Comparison of ENCODE assay signal across 8 mouse cellular contexts in genomic region chr17:23803366-23804041, GRCm38 (mm10). TPM values are rescaled to one million over a fixed set of nuclear protein-coding genes. Genes with fewer than 3 reads are reported as not detected.
A peak's percentile ranks its signal among the peaks of the same experiment; 100 is the strongest.
DNase-seq lines count a peak whose midpoint lies in the region; ATAC-seq and TF ChIP-seq lines count a peak whose summit lies in the region.

No protein-coding gene starts in this region.

- H3K36me3 ChIP-seq in spleen, adult 2 months (ENCODE audit: control insufficient read depth, insufficient read depth, low read length), result peaks cover 9% of the 10 kb centered on the region
- H3K36me3 ChIP-seq in forebrain, embryonic 16.5 days (ENCODE audit: control insufficient read depth, insufficient read depth), result no peaks in the 10 kb centered on the region; the same call in 1 of the 2 replicates
- H3K36me3 ChIP-seq in intestine, embryonic 16.5 days (ENCODE audit: control insufficient read depth, insufficient read depth, low read length), result no peaks in the 10 kb centered on the region
- peaks cover 20% of the 10 kb centered on the region for H3K36me3 ChIP-seq in liver, embryonic 13.5 days
- peaks cover 10% of the 10 kb centered on the region for H3K36me3 ChIP-seq in myocyte (ENCODE audit: control insufficient read depth, insufficient read depth)

- H3K4me2 ChIP-seq in forebrain, embryonic 16.5 days (ENCODE audit: low read length), result peak overlapping the region; percentile 94
- H3K4me2 ChIP-seq in intestine, embryonic 16.5 days (ENCODE audit: low read depth, low read length), result peak overlapping the region; percentile 72
- H3K4me2 ChIP-seq in liver, embryonic 13.5 days, result peak overlapping the region; percentile 82
- peak overlapping the region; percentile 99 for H3K4me2 ChIP-seq in myocyte (ENCODE audit: low read depth)

- TF ChIP-seq POLR2A in spleen, adult 2 months (IDR thresholded peaks at IDR 0.05; ENCODE audit: low read depth, low read length), result no peak
- no peak for TF ChIP-seq POLR2A in myocyte (IDR thresholded peaks at IDR 0.05; ENCODE audit: insufficient read length, low read depth)

- no peaks in the 10 kb centered on the region for H3K9me3 ChIP-seq in forebrain, embryonic 16.5 days (ENCODE audit: control insufficient read depth, low read length)
- no peaks in the 10 kb centered on the region for H3K9me3 ChIP-seq in intestine, embryonic 16.5 days (ENCODE audit: control insufficient read depth, low read length)
- H3K9me3 ChIP-seq in liver, embryonic 13.5 days (replicated peaks), result no peaks in the 10 kb centered on the region

- H3K4me1 ChIP-seq in spleen, adult 2 months (ENCODE audit: control insufficient read depth, insufficient read depth, insufficient read length), result peaks cover 11% of the 10 kb centered on the region
- H3K4me1 ChIP-seq in forebrain, embryonic 16.5 days (replicated peaks; ENCODE audit: control insufficient read depth, insufficient read depth, low read length), result peaks cover 32% of the 10 kb centered on the region
- H3K4me1 ChIP-seq in intestine, embryonic 16.5 days (ENCODE audit: control insufficient read depth, insufficient read depth, low read length), result peaks cover 16% of the 10 kb centered on the region
- peaks cover 39% of the 10 kb centered on the region for H3K4me1 ChIP-seq in liver, embryonic 13.5 days (replicated peaks)

- peak overlapping the region; percentile 88 for H3ac ChIP-seq in myocyte (ENCODE audit: control insufficient read depth, insufficient read length)

- peak; percentile 43 for ATAC-seq in forebrain, embryonic 16.5 days
- ATAC-seq in intestine, embryonic 16.5 days, result peak; percentile 73
- peak; percentile 64 for ATAC-seq in liver, embryonic 13.5 days (ENCODE audit: low read depth)

- H3K79me2 ChIP-seq in myocyte (ENCODE audit: control insufficient read depth, insufficient read depth), result peaks cover 52% of the 10 kb centered on the region

- H3K9ac ChIP-seq in forebrain, embryonic 16.5 days (replicated peaks; ENCODE audit: low read depth, low read length), result peak overlapping the region; percentile 88
- peak overlapping the region; percentile 88 for H3K9ac ChIP-seq in intestine, embryonic 16.5 days (ENCODE audit: low read depth, low read length)
- peak overlapping the region; percentile 97 for H3K9ac ChIP-seq in liver, embryonic 13.5 days

- peak overlapping the region; percentile 90 for H3K4me3 ChIP-seq in spleen, adult 2 months (ENCODE audit: extremely low read depth, insufficient read depth, insufficient read length)
- peak overlapping the region; percentile 100 for H3K4me3 ChIP-seq in forebrain, embryonic 16.5 days (replicated peaks; ENCODE audit: low read length)
- peak overlapping the region; percentile 98 for H3K4me3 ChIP-seq in intestine, embryonic 16.5 days (ENCODE audit: low read length)
- H3K4me3 ChIP-seq in liver, embryonic 13.5 days (replicated peaks), result peak overlapping the region; percentile 94
- peak overlapping the region; percentile 98 for H3K4me3 ChIP-seq in myocyte

- H3K27me3 ChIP-seq in spleen, adult 2 months (ENCODE audit: control insufficient read depth, insufficient read depth, low read length), result no peaks in the 10 kb centered on the region
- no peaks in the 10 kb centered on the region for H3K27me3 ChIP-seq in forebrain, embryonic 16.5 days (replicated peaks; ENCODE audit: control insufficient read depth, insufficient read depth, low read length)
- H3K27me3 ChIP-seq in intestine, embryonic 16.5 days (replicated peaks; ENCODE audit: control insufficient read depth, insufficient read depth, low read length), result no peaks in the 10 kb centered on the region
- H3K27me3 ChIP-seq in liver, embryonic 13.5 days, result no peaks in the 10 kb centered on the region
- H3K27me3 ChIP-seq in myocyte (ENCODE audit: control insufficient read depth, insufficient read depth, insufficient read length), result no peaks in the 10 kb centered on the region

- TF ChIP-seq CTCF in spleen, adult 2 months (IDR thresholded peaks at IDR 0.05; ENCODE audit: extremely low read depth, insufficient read depth, insufficient read length, insufficient replicate concordance), result no peak

- peak; percentile 49 to 67 for DNase-seq in spleen, adult 2 months (ENCODE audit: low read depth in 1 of 2, low spot score in 2 of 2)
- no peak for DNase-seq in spleen, adult 12 weeks (ENCODE audit: low spot score)
- peak; percentile 61 to 83 for DNase-seq in cerebellum, adult 18-20 months
- DNase-seq in liver, embryonic 13.5 days, result peak; percentile 75
- DNase-seq in testis, postnatal 14 days (ENCODE audit: low spot score), result peak; percentile 89

- WGBS in spleen, adult 2 months, result under 1% methylated on average over 72 of the region's 83 CpGs
- under 1% methylated on average over 67 of the region's 83 CpGs for WGBS in forebrain, embryonic 16.5 days
- under 1% methylated on average over 64 of the region's 83 CpGs for WGBS in intestine, embryonic 16.5 days
- WGBS in liver, embryonic 13.5 days (ENCODE audit: insufficient replicate concordance), result under 1% methylated on average over 38 of the region's 83 CpGs

- peak overlapping the region; percentile 95 for H3K27ac ChIP-seq in spleen, adult 2 months (ENCODE audit: insufficient read depth, low read length)
- peak overlapping the region; percentile 92 for H3K27ac ChIP-seq in forebrain, embryonic 16.5 days (ENCODE audit: low read length)
- H3K27ac ChIP-seq in intestine, embryonic 16.5 days (ENCODE audit: low read length), result peak overlapping the region; percentile 93
- H3K27ac ChIP-seq in liver, embryonic 13.5 days, result peak overlapping the region; percentile 96

TF ChIP-seq in myocyte, 11 proteins besides CTCF, POLR2A, EP300 and RAD21:
- peak; percentile 7 for TF ChIP-seq POLR2AphosphoS2 (IDR thresholded peaks at IDR 0.05; ENCODE audit: insufficient read length, low read depth)
- TF ChIP-seq TCF12 (IDR thresholded peaks at IDR 0.05; ENCODE audit: insufficient read depth, poor library complexity, severe bottlenecking), result no peak

RNA-seq across cellular contexts. Expression of gene Srrm2, which starts 13.2 kb away (rescaled TPM):
- 601 and 671 TPM in 2 replicates for polyA plus RNA-seq in spleen, adult 2 months (2012; rRNA removed)
- polyA plus RNA-seq in forebrain, embryonic 16.5 days (2015; fragmentation: Nextera tagmentation; extraction: Ambion mirVana), result 435 and 505 TPM in 2 replicates
- 319 and 373 TPM in 2 replicates for polyA plus RNA-seq in intestine, embryonic 16.5 days (2015; fragmentation: Nextera tagmentation; extraction: Ambion mirVana)
- 228 and 235 TPM in 2 replicates for polyA plus RNA-seq in liver, embryonic 13.5 days (2015; fragmentation: Nextera tagmentation; extraction: Ambion mirVana)
- polyA plus RNA-seq in myocyte (2012; fragmentation: generic; extraction: Trizol), result 58.2 TPM

RNA-seq across cellular contexts. Expression of gene Flywch2, which starts 17.6 kb away (rescaled TPM):
- 1.4 and 1.5 TPM in 2 replicates for polyA plus RNA-seq in spleen, adult 2 months (2012; rRNA removed)
- 22.9 and 33.2 TPM in 2 replicates for polyA plus RNA-seq in forebrain, embryonic 16.5 days (2015; fragmentation: Nextera tagmentation; extraction: Ambion mirVana)
- 9.8 and 14.9 TPM in 2 replicates for polyA plus RNA-seq in intestine, embryonic 16.5 days (2015; fragmentation: Nextera tagmentation; extraction: Ambion mirVana)
- 1.3 and 1.4 TPM in 2 replicates for polyA plus RNA-seq in liver, embryonic 13.5 days (2015; fragmentation: Nextera tagmentation; extraction: Ambion mirVana)
- polyA plus RNA-seq in myocyte (2012; fragmentation: generic; extraction: Trizol), result 0.42 TPM

RNA-seq across cellular contexts. Expression of gene Elob, which starts 25.4 kb away (rescaled TPM):
- 237 and 329 TPM in 2 replicates for polyA plus RNA-seq in spleen, adult 2 months (2012; rRNA removed)
- polyA plus RNA-seq in forebrain, embryonic 16.5 days (2015; fragmentation: Nextera tagmentation; extraction: Ambion mirVana), result 1,002 and 1,034 TPM in 2 replicates
- 836 and 930 TPM in 2 replicates for polyA plus RNA-seq in intestine, embryonic 16.5 days (2015; fragmentation: Nextera tagmentation; extraction: Ambion mirVana)
- polyA plus RNA-seq in liver, embryonic 13.5 days (2015; fragmentation: Nextera tagmentation; extraction: Ambion mirVana), result 535 and 572 TPM in 2 replicates
- 986 TPM for polyA plus RNA-seq in myocyte (2012; fragmentation: generic; extraction: Trizol)

RNA-seq across cellular contexts. Expression of gene Flywch1, which starts 32.1 kb away (rescaled TPM):
- polyA plus RNA-seq in spleen, adult 2 months (2012; rRNA removed), result 17.4 and 21.2 TPM in 2 replicates
- 151 and 156 TPM in 2 replicates for polyA plus RNA-seq in forebrain, embryonic 16.5 days (2015; fragmentation: Nextera tagmentation; extraction: Ambion mirVana)
- polyA plus RNA-seq in intestine, embryonic 16.5 days (2015; fragmentation: Nextera tagmentation; extraction: Ambion mirVana), result 44.5 and 44.9 TPM in 2 replicates
- polyA plus RNA-seq in liver, embryonic 13.5 days (2015; fragmentation: Nextera tagmentation; extraction: Ambion mirVana), result 12.6 and 13.0 TPM in 2 replicates
- polyA plus RNA-seq in myocyte (2012; fragmentation: generic; extraction: Trizol), result 43.5 TPM

RNA-seq across cellular contexts. Expression of gene Prss33, which starts 32.4 kb away (rescaled TPM):
- polyA plus RNA-seq in spleen, adult 2 months (2012; rRNA removed), result 0.08 and 0.09 TPM in 2 replicates
- not detected in 2 replicates for polyA plus RNA-seq in forebrain, embryonic 16.5 days (2015; fragmentation: Nextera tagmentation; extraction: Ambion mirVana)
- polyA plus RNA-seq in intestine, embryonic 16.5 days (2015; fragmentation: Nextera tagmentation; extraction: Ambion mirVana), result 0.17 TPM in 1 of 2 replicates, not detected in the other
- not detected in 2 replicates for polyA plus RNA-seq in liver, embryonic 13.5 days (2015; fragmentation: Nextera tagmentation; extraction: Ambion mirVana)
- polyA plus RNA-seq in myocyte (2012; fragmentation: generic; extraction: Trizol), result not detected
